Mouse (Mus musculus) liver, embryonic 16.5 days (tissue): ENCODE results near the gene Rita1. TPM values are rescaled to one million over a fixed set of nuclear protein-coding genes. Genes with fewer than 3 reads are reported as not detected.
A peak's percentile ranks its signal among the peaks of the same experiment; 100 is the strongest.

ENCODE experiments used
- ATAC-seq: fragments of 200-750 bp; cut with Nextera tagmentation; 2 replicates; pipeline ENCODE4 v1.8.0; 2017; ENCODE audit warnings: low read depth, mild to moderate bottlenecking, moderate number of reproducible peaks, moderate library complexity
- H3K27ac ChIP-seq: fragments of 300-500 bp; sonication (generic); 2 replicates; pipeline ENCODE4 v1.5.1; 2014; ENCODE audit warnings: mild to moderate bottlenecking, low read length
- H3K27me3 ChIP-seq: fragments of 300-500 bp; sonication (generic); 2 replicates; pipeline ENCODE4 v1.6.1; 2014; ENCODE audit warnings: low read depth, low read length, mixed read lengths; ENCODE audit not compliant: control insufficient read depth, insufficient read depth
- H3K36me3 ChIP-seq: fragments of 300-500 bp; sonication (generic); 2 replicates; pipeline ENCODE4 v1.6.1; 2014; ENCODE audit warnings: mild to moderate bottlenecking; ENCODE audit not compliant: control insufficient read depth, insufficient read depth
- H3K4me1 ChIP-seq: fragments of 300-500 bp; sonication (generic); 2 replicates; pipeline ENCODE4 v1.6.1; 2014; ENCODE audit warnings: low read depth, low read length, mixed read lengths; ENCODE audit not compliant: control insufficient read depth
- H3K4me2 ChIP-seq: fragments of 300-500 bp; sonication (generic); 2 replicates; pipeline ENCODE4 v1.6.1; 2014; ENCODE audit warnings: low read depth, low read length, mixed read lengths
- H3K4me3 ChIP-seq: fragments of 300-500 bp; sonication (generic); 2 replicates; pipeline ENCODE4 v1.5.1; 2014; ENCODE audit warnings: low read depth, mild to moderate bottlenecking, low read length
- H3K9ac ChIP-seq: fragments of 300-500 bp; sonication (generic); 2 replicates; pipeline ENCODE4 v1.6.1; 2014; ENCODE audit warnings: low read depth, low read length
- H3K9me3 ChIP-seq: fragments of 300-500 bp; sonication (generic); replicated peaks from 2 replicates; pipeline ENCODE4 v1.6.1; 2016; ENCODE audit warnings: low read length; ENCODE audit not compliant: control insufficient read depth
- WGBS: fragments of 180-500 bp; shearing (Covaris S2); extraction: QIAGEN DNeasy Blood & Tissue Kit; methylation state at CpG from one replicate; pipeline ENCODE4 v1.1.7; 2014; ENCODE audit not compliant: insufficient replicate concordance; 5-methylcytosine and 5-hydroxymethylcytosine counted together
- polyA plus RNA-seq: library from polyadenylated mRNA; unstranded; fragments of >200 nt; fragmentation: Nextera tagmentation; extraction: Ambion mirVana; gene quantifications from 2 replicates; pipeline ENCODE4 v1.2.1, GENCODE M21; 2015

The Rita1 gene
- polyA plus RNA-seq, 1 experiment from 2014 or later = 3.7 TPM

DNA sequence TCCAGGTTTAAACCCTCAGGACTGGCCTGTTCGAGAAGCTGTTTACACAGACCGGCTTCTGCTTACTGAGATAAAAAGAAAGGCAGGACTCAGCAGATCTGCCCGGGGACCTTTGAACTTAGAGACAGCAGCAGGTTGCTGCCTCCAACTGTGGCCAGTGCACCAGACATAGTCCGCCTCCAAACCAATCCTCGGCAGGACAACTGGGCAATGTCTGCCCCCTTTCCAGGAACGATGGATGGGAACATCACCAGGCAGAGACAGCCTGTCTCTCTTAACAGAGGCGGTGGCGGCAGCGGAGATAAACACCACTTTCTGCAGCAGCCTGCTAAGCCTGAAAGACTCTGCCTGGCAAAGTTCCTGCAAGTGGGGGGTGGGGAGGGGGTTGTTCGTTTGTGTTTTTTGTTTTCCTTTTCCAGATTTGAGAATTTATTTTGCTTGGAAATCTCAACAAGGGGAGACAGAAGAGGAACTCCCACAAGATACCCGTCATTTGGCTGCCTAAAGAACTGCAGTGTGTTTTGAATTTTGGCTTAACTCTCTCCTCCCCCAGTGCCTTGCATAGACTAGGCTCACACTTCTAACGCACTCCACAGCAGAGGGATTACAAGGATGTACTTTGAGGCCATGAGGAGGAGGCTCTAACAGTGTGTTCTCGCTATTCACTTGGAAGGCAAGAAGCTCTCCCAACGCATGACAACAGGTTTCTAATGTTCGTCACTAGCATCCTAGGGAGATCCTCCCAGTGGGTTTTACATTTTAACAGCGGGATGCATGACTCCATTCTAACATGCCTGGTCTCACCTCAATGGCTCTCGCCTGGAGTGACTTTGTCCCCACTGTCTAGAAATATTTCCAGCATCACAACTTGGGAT is 25.4 kb downstream of the Rita1 start:
- Histone ChIP-seq H3K4me2 (peak overlapping the region; percentile 87), H3K4me3 (peak overlapping the region; percentile 84), H3K27ac (peak overlapping the region; percentile 95), H3K4me1 (peaks cover 41% of the 10 kb centered on the region), H3K27me3 (no peaks in the 10 kb centered on the region), H3K36me3 (peaks cover 24% of the 10 kb centered on the region), H3K9ac (peak overlapping the region; percentile 90), H3K9me3 (0 out of 2 replicates have a peak, but pooled peaks cover 4% of the 10 kb centered on the region)
- peak; percentile 36 for ATAC-seq
- 6% methylated on average over 17 of the region's 17 CpGs for WGBS

DNA sequence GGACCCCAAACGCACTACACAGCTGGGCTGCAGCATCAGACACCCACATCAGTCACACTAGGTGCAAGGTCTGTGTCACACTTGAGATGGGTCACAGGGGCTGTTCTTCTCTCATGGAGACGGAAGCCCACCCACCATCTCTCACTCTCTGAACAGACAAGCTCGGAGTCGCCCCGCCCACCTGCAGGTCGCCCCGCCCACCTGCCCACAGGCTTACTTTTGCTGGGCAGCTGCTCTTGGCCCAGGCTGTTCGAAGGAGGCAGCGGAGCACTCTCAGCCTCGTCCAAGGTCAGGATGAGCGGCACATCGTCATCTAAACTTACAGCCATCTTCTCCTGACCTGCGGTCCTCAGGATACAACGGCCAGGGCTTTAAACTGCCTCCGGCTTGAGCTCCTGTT is 27.4 kb downstream of the Rita1 start:
- no peak for ATAC-seq
- no peak overlapping the region for H3K27ac ChIP-seq
- WGBS = 67% methylated on average over 15 of the region's 15 CpGs
- peaks cover 40% of the 10 kb centered on the region for H3K36me3 ChIP-seq
- H3K4me1 ChIP-seq = peaks cover 37% of the 10 kb centered on the region
- H3K4me3 ChIP-seq = no peak overlapping the region
- H3K4me2 ChIP-seq = no peak overlapping the region
- no peak overlapping the region for H3K9ac ChIP-seq
- H3K9me3 ChIP-seq = no peaks in the 10 kb centered on the region
- H3K27me3 ChIP-seq = no peaks in the 10 kb centered on the region

DNA sequence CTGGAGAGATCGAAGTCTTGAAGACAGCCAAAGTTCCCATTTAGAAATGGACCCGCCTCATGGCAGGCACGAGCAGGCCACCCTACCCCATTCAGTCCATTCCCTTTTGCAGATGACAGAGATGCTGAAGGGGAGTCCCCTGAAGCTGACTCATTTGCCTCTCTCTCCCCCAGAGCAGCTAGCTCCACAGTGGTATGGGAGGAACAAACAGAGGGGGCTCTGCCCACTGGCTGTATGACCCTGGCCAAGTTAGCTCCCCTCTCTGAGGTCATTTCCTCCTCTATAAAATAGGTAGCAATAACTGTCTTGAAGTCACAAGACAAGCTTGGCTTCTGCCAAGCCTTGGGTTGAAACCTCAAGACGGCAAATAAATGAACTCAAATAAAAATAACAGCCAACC is 28.9 kb downstream of the Rita1 start:
- H3K4me1 ChIP-seq = peaks cover 46% of the 10 kb centered on the region
- H3K9ac ChIP-seq = no peak overlapping the region
- H3K4me2 ChIP-seq = no peak overlapping the region
- no peaks in the 10 kb centered on the region for H3K9me3 ChIP-seq
- no peak for ATAC-seq
- H3K27ac ChIP-seq = no peak overlapping the region
- no peaks in the 10 kb centered on the region for H3K27me3 ChIP-seq
- peaks cover 43% of the 10 kb centered on the region for H3K36me3 ChIP-seq
- no peak overlapping the region for H3K4me3 ChIP-seq
- 82% methylated on average over 4 of the region's 4 CpGs for WGBS

DNA sequence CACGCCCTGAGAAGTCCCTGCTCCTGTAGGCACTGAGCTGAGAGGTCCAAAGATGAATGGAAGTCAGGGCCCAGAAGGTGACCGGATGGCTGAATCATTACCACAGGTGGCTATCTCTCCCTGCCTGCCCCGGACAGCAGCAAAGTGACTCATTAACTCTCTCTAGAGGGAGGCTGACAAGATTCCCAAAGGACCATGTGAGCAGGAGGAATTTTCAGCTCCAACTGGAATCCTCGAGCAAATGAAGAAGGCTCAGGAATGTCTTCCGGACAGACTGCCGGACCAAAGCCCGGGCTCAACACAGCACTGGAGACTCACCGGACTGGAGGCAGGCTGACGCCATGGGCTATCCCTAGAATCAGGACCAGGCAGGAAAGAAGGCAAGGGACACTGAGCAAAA is 30.4 kb downstream of the Rita1 start:
- ATAC-seq = no peak
- Histone ChIP-seq H3K27ac (no peak overlapping the region; the same call in 1 of the 2 replicates), H3K4me2 (no peak overlapping the region), H3K27me3 (no peaks in the 10 kb centered on the region), H3K4me1 (peaks cover 55% of the 10 kb centered on the region), H3K9ac (no peak overlapping the region), H3K4me3 (no peak overlapping the region), H3K9me3 (no peaks in the 10 kb centered on the region), H3K36me3 (peaks cover 43% of the 10 kb centered on the region)
- 78% methylated on average over 9 of the region's 9 CpGs for WGBS

DNA sequence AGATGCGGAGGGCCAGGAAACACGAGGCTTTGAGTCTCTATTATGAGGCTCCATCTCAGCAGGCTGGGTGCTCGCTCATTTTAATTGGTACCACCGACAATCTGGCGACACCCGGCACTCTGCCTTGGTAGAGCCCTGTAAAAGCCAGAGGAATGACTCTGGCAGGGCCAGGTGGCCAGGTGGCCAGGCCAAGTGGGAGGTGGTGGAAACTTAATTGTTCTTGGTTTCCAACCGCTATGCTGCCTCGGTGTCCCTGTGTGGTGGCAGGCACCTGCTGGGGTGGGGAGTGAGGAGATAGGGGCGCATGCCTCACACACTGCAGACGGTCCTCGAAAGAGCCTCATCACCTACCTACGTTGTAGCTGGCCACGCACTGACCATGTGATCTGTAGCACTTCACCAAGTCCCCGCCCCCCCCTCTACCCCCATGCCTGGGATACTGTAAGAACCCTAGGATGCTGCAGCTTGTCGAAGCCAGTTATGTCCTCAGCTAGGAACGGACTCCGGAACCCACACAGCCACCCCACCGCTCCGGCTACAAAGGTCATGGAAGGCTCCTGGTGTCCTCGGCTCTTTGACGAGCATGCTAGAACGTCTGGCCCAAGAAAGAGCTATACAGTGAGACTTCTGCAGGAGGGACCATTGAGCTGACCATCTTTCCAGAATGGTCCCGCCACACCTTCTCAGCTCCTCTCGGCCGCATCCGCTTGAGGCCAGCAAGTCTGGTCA is 32.3 kb downstream of the Rita1 start:
- Histone ChIP-seq H3K9ac (no peak overlapping the region), H3K36me3 (peaks cover 42% of the 10 kb centered on the region), H3K4me1 (peaks cover 46% of the 10 kb centered on the region), H3K27me3 (no peaks in the 10 kb centered on the region), H3K4me3 (no peak overlapping the region), H3K27ac (peak overlapping the region; percentile 99; the same call in 1 of the 2 replicates), H3K9me3 (no peaks in the 10 kb centered on the region), H3K4me2 (no peak overlapping the region)
- 84% methylated on average over 26 of the region's 26 CpGs for WGBS
- no peak for ATAC-seq

DNA sequence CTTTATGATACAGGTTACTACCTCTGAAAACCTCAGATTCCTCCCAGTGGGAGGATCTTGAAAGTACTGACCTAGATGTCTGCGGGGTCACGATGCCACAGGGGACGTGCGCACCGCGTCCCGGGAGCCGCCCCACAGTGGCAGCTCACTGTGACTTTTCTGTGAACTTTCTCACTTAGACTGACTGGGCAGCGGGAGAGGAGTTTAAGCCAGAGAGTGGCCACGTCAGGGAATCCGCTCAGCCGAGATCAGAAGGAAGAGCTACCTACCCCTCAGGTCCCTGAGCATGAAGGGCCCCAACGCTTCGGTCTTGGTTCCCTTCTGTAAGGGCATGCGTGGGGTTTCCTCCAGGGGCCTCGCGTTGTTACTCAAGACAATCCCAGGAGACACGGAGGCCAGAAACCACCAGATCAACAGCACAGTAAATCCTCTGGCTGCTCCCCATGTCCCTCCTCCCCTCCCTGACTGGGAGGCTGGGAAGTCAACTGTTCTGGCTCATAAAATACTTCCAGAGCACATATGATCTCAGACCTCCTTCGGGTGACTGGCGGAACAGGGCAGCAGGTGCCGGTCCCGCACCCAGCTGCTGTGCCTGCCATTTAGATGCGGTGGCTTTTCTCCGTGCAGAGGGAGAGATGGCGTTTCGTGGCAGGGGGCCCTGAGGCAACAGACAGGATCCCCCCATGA is 33.0 kb downstream of the Rita1 start:
- Histone ChIP-seq H3K36me3 (peaks cover 35% of the 10 kb centered on the region), H3K27ac (peak overlapping the region; percentile 99), H3K27me3 (no peaks in the 10 kb centered on the region), H3K4me3 (no peak overlapping the region), H3K9me3 (no peaks in the 10 kb centered on the region), H3K4me1 (peaks cover 47% of the 10 kb centered on the region), H3K4me2 (peak overlapping the region; percentile 68), H3K9ac (peak overlapping the region; percentile 74)
- ATAC-seq = 0 out of 2 replicates have a peak, but pooled peaks have one; percentile 3
- 57% methylated on average over 26 of the region's 26 CpGs for WGBS

DNA sequence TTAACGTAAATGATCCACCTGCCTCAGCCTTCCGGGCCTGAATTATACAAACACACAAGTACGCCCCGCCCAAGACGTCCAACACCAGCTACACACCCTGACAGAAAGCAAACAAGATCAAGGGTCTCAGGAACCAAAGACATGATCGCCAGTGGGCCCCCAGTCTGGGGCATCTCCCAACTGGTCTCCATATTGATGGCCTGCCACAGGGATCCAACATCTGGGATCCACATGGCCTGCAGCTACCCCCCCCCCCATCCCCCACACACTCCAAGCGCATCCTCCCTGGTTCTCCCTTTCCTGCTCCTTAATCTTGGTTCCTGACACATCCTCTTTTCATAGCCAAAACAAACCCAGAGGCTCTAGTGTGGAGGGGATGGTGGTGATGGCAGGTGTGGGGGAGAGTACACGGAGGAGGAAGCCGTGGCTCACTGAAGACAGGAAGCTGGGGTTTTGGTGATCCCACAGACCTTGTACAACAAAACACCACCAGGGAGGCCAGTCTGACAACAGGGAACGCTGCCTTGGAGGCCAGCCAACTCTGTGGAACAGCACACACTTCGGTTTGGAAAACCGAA is 33.8 kb downstream of the Rita1 start:
- peaks cover 47% of the 10 kb centered on the region for H3K4me1 ChIP-seq
- no peaks in the 10 kb centered on the region for H3K27me3 ChIP-seq
- H3K4me2 ChIP-seq = peak overlapping the region; percentile 68
- H3K9ac ChIP-seq = peak overlapping the region; percentile 74
- peaks cover 29% of the 10 kb centered on the region for H3K36me3 ChIP-seq
- H3K27ac ChIP-seq = peak overlapping the region; percentile 99
- peak; percentile 22; the same call in 1 of the 2 replicates for ATAC-seq
- H3K9me3 ChIP-seq = no peaks in the 10 kb centered on the region
- 24% methylated on average over 12 of the region's 12 CpGs for WGBS
- H3K4me3 ChIP-seq = peak overlapping the region; percentile 34

DNA sequence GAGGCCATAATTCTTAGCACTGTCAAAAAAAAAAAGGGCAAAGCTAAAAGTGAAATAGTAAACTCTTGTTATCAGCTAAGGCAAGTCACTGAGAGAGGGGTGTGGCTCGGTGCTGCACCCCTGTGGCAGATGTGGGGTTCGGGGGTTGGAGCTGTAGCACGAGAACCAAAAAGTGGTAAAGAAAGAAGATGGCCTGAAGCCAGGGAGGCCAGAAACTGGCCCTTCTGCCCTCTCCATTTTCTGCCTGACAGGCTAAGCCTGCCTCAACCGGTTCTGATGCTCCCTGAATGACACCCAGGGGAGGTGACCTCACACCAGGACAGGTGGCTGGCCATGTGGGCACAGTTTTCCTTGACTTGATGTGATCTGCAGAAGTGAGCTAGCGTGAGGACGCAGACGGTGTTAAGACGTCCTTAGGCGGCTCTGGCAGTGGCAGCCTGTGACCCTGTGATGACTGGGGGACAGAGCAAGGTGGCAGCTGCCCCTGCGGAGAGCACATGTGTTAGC is 34.4 kb downstream of the Rita1 start:
- Histone ChIP-seq H3K4me3 (peak overlapping the region; percentile 34), H3K27ac (peak overlapping the region; percentile 99), H3K4me1 (peaks cover 47% of the 10 kb centered on the region), H3K9me3 (no peaks in the 10 kb centered on the region), H3K4me2 (peak overlapping the region; percentile 68), H3K9ac (peak overlapping the region; percentile 74), H3K27me3 (no peaks in the 10 kb centered on the region), H3K36me3 (peaks cover 26% of the 10 kb centered on the region)
- ATAC-seq = peak; percentile 75
- 15% methylated on average over 10 of the region's 10 CpGs for WGBS
